Mouse (Mus musculus) kidney, postnatal 0 days (tissue): Measurements from ENCODE around the gene Pcnx2. TPM values are rescaled to one million over a fixed set of nuclear protein-coding genes. Genes with fewer than 3 reads are reported as not detected.

Experiments used
- ATAC-seq: fragments of 200-750 bp; cut with Nextera tagmentation; replicated peaks from 2 replicates; pipeline ENCODE4 v1.8.0; 2017; ENCODE audit warnings: low read depth, moderate number of reproducible peaks, moderate TSS enrichment, moderate library complexity; ENCODE audit not compliant: low FRiP score
- DNase-seq: peaks from one replicate; pipeline ENCODE4 v3.0.0-alpha.2; 2016; ENCODE audit warnings: low spot score
- H3K27ac ChIP-seq: fragments of 300-500 bp; sonication (generic); 2 replicates; pipeline ENCODE4 v1.5.1; 2014; ENCODE audit warnings: mild to moderate bottlenecking
- H3K27me3 ChIP-seq: fragments of 300-500 bp; sonication (generic); 2 replicates; pipeline ENCODE4 v1.6.1; 2014; ENCODE audit warnings: low read length, mixed read lengths; ENCODE audit not compliant: insufficient read depth
- H3K36me3 ChIP-seq: fragments of 300-500 bp; sonication (generic); 2 replicates; pipeline ENCODE4 v1.6.1; 2014; ENCODE audit warnings: low read length, mixed read lengths; ENCODE audit not compliant: insufficient read depth
- H3K4me1 ChIP-seq: fragments of 300-500 bp; sonication (generic); replicated peaks from 2 replicates; pipeline ENCODE4 v1.6.1; 2014; ENCODE audit warnings: antibody characterized with exemption, low read length, mixed read lengths; ENCODE audit not compliant: insufficient read depth
- H3K4me2 ChIP-seq: fragments of 300-500 bp; sonication (generic); 2 replicates; pipeline ENCODE4 v1.6.1; 2014; ENCODE audit warnings: mild to moderate bottlenecking, low read length, moderate library complexity, mixed read lengths
- H3K4me3 ChIP-seq: fragments of 300-500 bp; sonication (generic); replicated peaks from 2 replicates; pipeline ENCODE4 v1.5.1; 2014; ENCODE audit warnings: low read depth, low read length
- H3K9ac ChIP-seq: fragments of 300-500 bp; sonication (generic); 2 replicates; pipeline ENCODE4 v1.6.1; 2014; ENCODE audit warnings: low read depth, low read length
- H3K9me3 ChIP-seq: fragments of 300-500 bp; sonication (generic); replicated peaks from 2 replicates; pipeline ENCODE4 v1.6.1; 2016; ENCODE audit warnings: low read length, inconsistent platforms, mixed read lengths
- CTCF ChIP-seq: IDR thresholded peaks from 2 replicates; pipeline ENCODE4 v1.5.1; 2016; ENCODE audit warnings: antibody characterized with exemption, low read depth, mild to moderate bottlenecking, moderate library complexity
- WGBS: fragments of 180-500 bp; shearing (Covaris S2); extraction: QIAGEN DNeasy Blood & Tissue Kit; methylation state at CpG from one replicate; pipeline ENCODE4 v1.1.7; 2014; 5-methylcytosine and 5-hydroxymethylcytosine counted together
- polyA plus RNA-seq: library from polyadenylated mRNA; unstranded; fragments of >200 nt; fragmentation: Nextera tagmentation; extraction: Ambion mirVana; gene quantifications from 2 replicates; pipeline ENCODE4 v1.2.1, GENCODE M21; 2015

Pcnx2 gene
- polyA plus RNA-seq, 1 experiment from 2014 or later, result 0.13 TPM

- no peak for TF ChIP-seq CTCF
- Histone ChIP-seq H3K27me3 (no peaks in the 10 kb centered on the region), H3K4me2 (no peak overlapping the region), H3K9me3 (no peaks in the 10 kb centered on the region), H3K4me1 (no peaks in the 10 kb centered on the region), H3K4me3 (no peak overlapping the region), H3K36me3 (no peaks in the 10 kb centered on the region), H3K9ac (no peak overlapping the region), H3K27ac (no peak overlapping the region)
- 72% methylated on average over 8 of the region's 8 CpGs for WGBS
- ATAC-seq (no peak), DNase-seq (no peak)
Observed at GRCm38 (mm10) chr8:125747390-125747789, 150.7 kb downstream of the Pcnx2 start.

- DNase-seq (no peak), ATAC-seq (no peak)
- Histone ChIP-seq H3K4me1 (no peaks in the 10 kb centered on the region), H3K9me3 (no peaks in the 10 kb centered on the region), H3K27me3 (no peaks in the 10 kb centered on the region), H3K9ac (no peak overlapping the region), H3K27ac (no peak overlapping the region), H3K4me3 (no peak overlapping the region), H3K36me3 (no peaks in the 10 kb centered on the region), H3K4me2 (no peak overlapping the region)
- 88% methylated on average over 10 of the region's 10 CpGs for WGBS
- no peak for TF ChIP-seq CTCF
Observed at GRCm38 (mm10) chr8:125744914-125745576, 153.1 kb downstream of the Pcnx2 start.

GRCm38 (mm10) chr8:125742406-125742805, 155.7 kb downstream of the Pcnx2 start:
- Histone ChIP-seq H3K4me1 (no peaks in the 10 kb centered on the region), H3K9ac (no peak overlapping the region), H3K4me2 (no peak overlapping the region), H3K27me3 (no peaks in the 10 kb centered on the region), H3K36me3 (no peaks in the 10 kb centered on the region), H3K4me3 (no peak overlapping the region), H3K9me3 (no peaks in the 10 kb centered on the region), H3K27ac (no peak overlapping the region)
- WGBS, result 75% methylated on average over 8 of the region's 8 CpGs
- TF ChIP-seq CTCF, result no peak
- DNase-seq (no peak), ATAC-seq (no peak)

- ATAC-seq (peak; percentile 79; the same call in 1 of the 2 replicates), DNase-seq (no peak)
- Histone ChIP-seq H3K27ac (no peak overlapping the region), H3K9ac (no peak overlapping the region), H3K36me3 (no peaks in the 10 kb centered on the region), H3K9me3 (no peaks in the 10 kb centered on the region), H3K4me1 (no peaks in the 10 kb centered on the region), H3K4me3 (no peak overlapping the region), H3K27me3 (no peaks in the 10 kb centered on the region), H3K4me2 (no peak overlapping the region)
- no peak for TF ChIP-seq CTCF
- WGBS, result 41% methylated on average over 2 of the region's 2 CpGs
Observed at GRCm38 (mm10) chr8:125741855-125742254, 156.3 kb downstream of the Pcnx2 start.

GRCm38 (mm10) chr8:125741377-125741776, 156.7 kb downstream of the Pcnx2 start:
- ATAC-seq (no peak), DNase-seq (no peak)
- no peak overlapping the region for H3K9ac ChIP-seq
- 74% methylated on average over 5 of the region's 5 CpGs for WGBS
- no peaks in the 10 kb centered on the region for H3K9me3 ChIP-seq
- no peak overlapping the region for H3K4me3 ChIP-seq
- no peak for TF ChIP-seq CTCF
- H3K27ac ChIP-seq, result no peak overlapping the region
- no peaks in the 10 kb centered on the region for H3K4me1 ChIP-seq
- H3K36me3 ChIP-seq, result no peaks in the 10 kb centered on the region
- H3K27me3 ChIP-seq, result no peaks in the 10 kb centered on the region
- H3K4me2 ChIP-seq, result no peak overlapping the region

- Histone ChIP-seq H3K9me3 (no peaks in the 10 kb centered on the region), H3K36me3 (no peaks in the 10 kb centered on the region), H3K27ac (no peak overlapping the region), H3K4me3 (no peak overlapping the region), H3K4me2 (no peak overlapping the region), H3K9ac (no peak overlapping the region), H3K27me3 (no peaks in the 10 kb centered on the region), H3K4me1 (no peaks in the 10 kb centered on the region)
- 68% methylated on average over 10 of the region's 10 CpGs for WGBS
- no peak for TF ChIP-seq CTCF
- ATAC-seq (no peak), DNase-seq (no peak)
Observed at GRCm38 (mm10) chr8:125740655-125741054, 157.5 kb downstream of the Pcnx2 start.

- DNase-seq (no peak), ATAC-seq (no peak)
- Histone ChIP-seq H3K9me3 (no peaks in the 10 kb centered on the region), H3K27ac (no peak overlapping the region), H3K27me3 (no peaks in the 10 kb centered on the region), H3K9ac (no peak overlapping the region), H3K36me3 (no peaks in the 10 kb centered on the region), H3K4me1 (peaks cover 6% of the 10 kb centered on the region; the same call in 1 of the 2 replicates), H3K4me2 (no peak overlapping the region), H3K4me3 (no peak overlapping the region)
- no peak for TF ChIP-seq CTCF
- WGBS, result 93% methylated on average over 4 of the region's 4 CpGs
Observed at GRCm38 (mm10) chr8:125738956-125739355, 159.2 kb downstream of the Pcnx2 start.
